Mouse (Mus musculus) gastrocnemius, adult 2 months (tissue): ENCODE data around the gene Abcc9. TPM values are rescaled to one million over a fixed set of nuclear protein-coding genes. Genes with fewer than 3 reads are reported as not detected.

Experiments used
- DNase-seq: peaks from one replicate; pipeline ENCODE4 v3.0.0; 2022
- H3K27ac ChIP-seq: fragments of 200-600 bp; 2 replicates; pipeline ENCODE4 v1.8.1; 2022; ENCODE audit warnings: mild to moderate bottlenecking
- H3K4me3 ChIP-seq: fragments of 200-600 bp; 2 replicates; pipeline ENCODE4 v1.8.1; 2022; ENCODE audit warnings: mild to moderate bottlenecking, moderate library complexity
- CTCF ChIP-seq: fragments of 200-600 bp; IDR thresholded peaks from 2 replicates; pipeline ENCODE4 v1.8.1; 2022; ENCODE audit warnings: antibody characterized with exemption, mild to moderate bottlenecking, moderate library complexity
- intact Hi-C: fragments of 180-260 bp; cut with DNase I; formaldehyde crosslinking; loops from one replicate; pipeline ENCODE4 v1.15.1; 2025
- total RNA-seq, 2 experiments: library from RNA; stranded (reverse); gene quantifications; 2 replicates each; pipeline ENCODE4 v1.2.3; 2021

The Abcc9 gene
- total RNA-seq, 2 experiments from 2014 or later = 123 to 135 TPM

- no peak for TF ChIP-seq CTCF
- intact Hi-C loops = loop anchor here (5.0 kb wide), 1 partner anchor 39 kb away; no protein-coding TSS in a partner anchor
- peak overlapping the region; percentile 71 for H3K4me3 ChIP-seq
- peak overlapping the region; percentile 72 for H3K27ac ChIP-seq
- peak; percentile 26 for DNase-seq
Observed at GRCm38 (mm10) chr6:142571629-142572360, 130.3 kb downstream of the Abcc9 start.

GRCm38 (mm10) chr6:142571055-142571618 lies 131.0 kb downstream of the Abcc9 start, which contains the start of gene Kcnj8:
TSS of gene Kcnj8 (minus strand) at chr6:142571614.
- TF ChIP-seq CTCF = no peak
- peak within 1 kb of the TSS; percentile 71 for H3K4me3 ChIP-seq
- DNase-seq = peak; percentile 80
- intact Hi-C loops = loop anchor here (5.0 kb wide), 1 partner anchor 39 kb away; no protein-coding TSS in a partner anchor
- peak within 1 kb of the TSS; percentile 72 for H3K27ac ChIP-seq

- TF ChIP-seq CTCF = no peak
- peak overlapping the region; percentile 72 for H3K27ac ChIP-seq
- intact Hi-C loops = loop anchor here (5.0 kb wide), 1 partner anchor 38 kb away; no protein-coding TSS in a partner anchor
- DNase-seq = no peak
- peak overlapping the region; percentile 71 for H3K4me3 ChIP-seq
Observed at GRCm38 (mm10) chr6:142570046-142570770, 131.9 kb downstream of the Abcc9 start.

- intact Hi-C loops = no loop called here
- peak overlapping the region; percentile 71 for H3K4me3 ChIP-seq
Observed at GRCm38 (mm10) chr6:142568713-142569357, 133.3 kb downstream of the Abcc9 start.

GRCm38 (mm10) chr6:142567452-142567851 lies 134.7 kb downstream of the Abcc9 start:
- no peak for TF ChIP-seq CTCF
- intact Hi-C loops = no loop called here
- Histone ChIP-seq H3K27ac (peak overlapping the region; percentile 59), H3K4me3 (peak overlapping the region; percentile 71)
- no peak for DNase-seq

More at GRCm38 (mm10) chr6:142568713-142569357, 133.3 kb downstream of the Abcc9 start:
- peak overlapping the region; percentile 59 for H3K27ac ChIP-seq
- no peak for DNase-seq
- no peak for TF ChIP-seq CTCF

DNA sequence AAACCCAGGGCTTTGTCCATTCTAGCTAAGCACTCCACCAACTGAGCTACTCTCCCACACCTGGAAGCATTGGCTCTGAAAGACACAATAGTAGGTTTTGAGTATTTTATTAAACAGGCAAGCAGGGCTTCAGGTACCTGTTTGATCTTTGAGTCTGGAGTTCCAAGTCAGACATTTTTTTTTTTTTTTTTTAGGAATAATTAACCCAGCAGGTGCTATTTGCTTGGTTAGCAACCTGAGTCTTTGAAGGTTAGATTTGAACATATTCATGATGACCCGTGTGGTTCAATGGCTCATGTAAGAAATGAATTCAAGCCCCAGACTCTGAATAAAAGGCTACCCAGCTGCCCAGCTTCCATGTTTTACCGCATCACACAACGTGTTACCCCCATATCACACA lies 137.4 kb downstream of the Abcc9 start:
- intact Hi-C loops = no loop called here
- DNase-seq = no peak
- no peak overlapping the region for H3K4me3 ChIP-seq
- H3K27ac ChIP-seq = no peak overlapping the region
- no peak for TF ChIP-seq CTCF

DNA sequence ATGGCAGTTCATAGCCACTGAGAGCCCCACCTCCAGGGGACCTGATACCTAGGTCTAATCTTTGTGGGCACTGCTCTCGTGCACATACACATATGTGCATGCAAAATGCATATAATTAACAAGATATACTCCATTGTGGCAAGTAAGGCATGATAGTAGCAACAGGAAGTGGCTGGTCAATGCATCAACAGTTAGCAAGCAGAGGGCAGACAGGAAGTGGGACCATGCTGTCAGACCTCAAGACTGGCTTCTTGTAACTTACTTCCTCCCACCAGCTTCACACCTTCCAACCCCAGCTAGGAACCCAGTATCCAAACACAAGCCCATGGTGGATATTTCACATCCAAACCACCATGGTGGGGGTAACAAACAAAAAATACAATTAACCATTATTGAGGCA lies 141.0 kb downstream of the Abcc9 start:
- Histone ChIP-seq H3K4me3 (no peak overlapping the region), H3K27ac (no peak overlapping the region)
- TF ChIP-seq CTCF = no peak
- DNase-seq = no peak
- intact Hi-C loops = no loop called here

GRCm38 (mm10) chr6:142558772-142559679 lies 143.1 kb downstream of the Abcc9 start:
- no peak overlapping the region for H3K4me3 ChIP-seq
- no peak for TF ChIP-seq CTCF
- intact Hi-C loops = no loop called here
- H3K27ac ChIP-seq = peak overlapping the region; percentile 48
- DNase-seq = no peak

DNA sequence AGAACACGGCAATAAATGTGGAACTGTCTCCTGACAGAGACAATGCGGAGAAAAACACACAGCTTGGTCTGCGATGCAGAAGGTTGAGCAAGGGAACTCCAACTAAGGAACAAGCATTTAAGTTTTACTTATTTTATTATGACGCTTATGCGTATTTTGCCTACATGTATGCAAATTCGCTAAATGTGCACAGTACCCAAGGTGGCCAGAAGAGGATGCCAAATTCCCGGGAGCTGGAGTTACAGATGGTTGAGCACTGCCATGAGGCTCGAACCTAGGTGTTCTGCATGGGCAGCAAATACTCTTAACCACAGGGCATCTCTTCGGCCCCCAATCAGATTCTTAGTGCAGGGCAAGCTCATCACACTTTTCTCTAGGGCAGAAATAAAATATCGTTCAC lies 144.0 kb downstream of the Abcc9 start:
- intact Hi-C loops = no loop called here
- Histone ChIP-seq H3K27ac (peak overlapping the region; percentile 48; the same call in 1 of the 2 replicates), H3K4me3 (no peak overlapping the region)
- DNase-seq = no peak
- peak; percentile 11; the same call in 1 of the 2 replicates for TF ChIP-seq CTCF

GRCm38 (mm10) chr6:142555988-142556387 lies 146.1 kb downstream of the Abcc9 start:
- H3K27ac ChIP-seq = no peak overlapping the region
- DNase-seq = no peak
- H3K4me3 ChIP-seq = no peak overlapping the region
- intact Hi-C loops = no loop called here
- no peak for TF ChIP-seq CTCF

DNA sequence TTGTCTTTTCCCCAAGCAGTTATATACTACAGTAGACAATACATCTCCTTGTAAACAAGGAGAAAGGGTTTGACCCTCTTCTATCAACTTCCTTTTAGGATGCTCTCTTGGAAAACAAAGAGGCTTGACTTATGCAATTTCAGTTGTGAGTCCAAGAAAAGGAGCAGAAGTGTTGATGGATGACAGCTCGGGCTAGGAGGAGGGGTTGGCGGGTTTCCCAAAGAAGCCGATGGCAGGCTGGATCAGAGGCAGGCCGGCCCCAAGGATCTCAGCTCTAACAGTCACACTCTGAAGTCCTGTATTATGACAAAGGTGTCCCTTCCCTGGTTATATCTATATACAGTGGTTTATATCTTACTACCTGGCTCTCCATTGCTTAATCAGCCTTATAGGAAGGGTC lies 150.6 kb downstream of the Abcc9 start:
- Histone ChIP-seq H3K27ac (no peak overlapping the region; the same call in 1 of the 2 replicates), H3K4me3 (no peak overlapping the region)
- no peak for TF ChIP-seq CTCF
- intact Hi-C loops = no loop called here
- DNase-seq = no peak

- no peak for TF ChIP-seq CTCF
- no peak for DNase-seq
- no peak overlapping the region for H3K27ac ChIP-seq
- intact Hi-C loops = no loop called here
- no peak overlapping the region for H3K4me3 ChIP-seq
Observed at GRCm38 (mm10) chr6:142550871-142551270, 151.2 kb downstream of the Abcc9 start.
